Mouse (Mus musculus) midbrain, embryonic 14.5 days (tissue): ENCODE results near the gene Enah. TPM values are rescaled to one million over a fixed set of nuclear protein-coding genes. Genes with fewer than 3 reads are reported as not detected.

Experiments used
- polyA plus RNA-seq: library from polyadenylated mRNA; unstranded; fragments of >200 nt; fragmentation: Nextera tagmentation; extraction: Ambion mirVana; gene quantifications from 2 replicates; pipeline ENCODE4 v1.2.1, GENCODE M21; 2014

Enah gene
- polyA plus RNA-seq, 1 experiment from 2014 or later, result 42.9 TPM

Other genes starting within 250 kb of the Enah start
- gene Lbr, start 176.9 kb downstream of the Enah start, polyA plus RNA-seq, result 28.1 and 43.3 TPM in 2 replicates
- 151 and 155 TPM in 2 replicates for gene Srp9, start 104.7 kb upstream of the Enah start, polyA plus RNA-seq
- not detected in 2 replicates for gene Vmn1r1, start 144.5 kb upstream of the Enah start, polyA plus RNA-seq